Mouse (Mus musculus) splenic B cell, adult 2 months (primary cell): ENCODE measurements around the gene Sorl1.
"Not testable (repeated sequence)": the region's sequence is repeated elsewhere in the genome, so short reads cannot be mapped to it uniquely, and the experiment has no call there.

ENCODE experiments used
- DNase-seq: peaks from one replicate; pipeline ENCODE4 v3.0.0-alpha.2; 2011; ENCODE audit warnings: low read depth, low spot score
- H3K27me3 ChIP-seq: 2 replicates; pipeline ENCODE4 v1.6.1; 2012; ENCODE audit warnings: mild to moderate bottlenecking, low read length, moderate library complexity, mixed read lengths; ENCODE audit not compliant: control insufficient read depth, poor library complexity, insufficient read depth, severe bottlenecking
- H3K36me3 ChIP-seq: 2 replicates; pipeline ENCODE4 v1.6.1; 2012; ENCODE audit warnings: mild to moderate bottlenecking, low read length, moderate library complexity, mixed read lengths; ENCODE audit not compliant: control insufficient read depth, poor library complexity, insufficient read depth, severe bottlenecking

Gene Sorl1

DNA sequence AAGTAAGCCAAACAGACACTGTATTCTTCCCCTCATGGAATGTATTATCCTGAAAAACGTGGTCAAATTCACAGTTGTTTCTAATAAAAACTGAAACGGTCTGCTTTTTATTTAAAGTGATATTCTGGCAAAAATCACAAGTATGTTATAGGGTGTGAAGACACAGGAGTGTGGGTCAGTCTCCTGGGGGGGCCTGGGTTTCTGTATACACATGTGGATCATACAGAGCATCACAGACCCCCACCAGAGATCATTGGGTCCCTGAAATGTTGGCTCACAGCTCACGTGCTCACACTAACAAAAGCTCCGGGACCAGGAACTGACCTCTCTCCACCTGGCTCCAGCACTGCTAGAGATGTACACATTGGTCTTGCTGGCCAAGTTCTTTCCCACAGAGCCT lies 60.7 kb downstream of the Sorl1 start:
- no peaks in the 10 kb centered on the region for H3K27me3 ChIP-seq
- DNase-seq: no peak

DNA sequence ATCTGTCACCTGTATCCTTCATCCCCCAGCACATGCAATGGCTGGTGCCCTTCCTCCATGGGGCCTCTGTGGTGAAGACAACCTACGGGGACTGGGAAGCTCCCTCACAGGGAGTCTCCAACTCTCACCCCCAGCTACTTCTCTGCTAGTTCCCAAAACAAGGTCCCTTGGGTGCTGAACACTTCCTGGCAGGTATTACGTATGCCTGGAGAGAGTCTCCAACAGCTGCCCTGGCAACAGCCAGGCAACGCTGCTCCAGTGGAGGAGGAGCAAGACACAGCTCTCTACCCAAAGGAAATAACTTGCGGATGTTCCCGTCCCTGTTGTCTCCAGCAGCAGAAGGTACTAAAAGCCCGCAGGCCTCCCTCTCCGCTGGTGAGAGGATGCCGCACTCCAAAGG lies 61.8 kb downstream of the Sorl1 start:
- Histone ChIP-seq H3K36me3 (peaks cover 23% of the 10 kb centered on the region), H3K27me3 (no peaks in the 10 kb centered on the region)
- no peak for DNase-seq

More for the DNA sequence above, 60.7 kb downstream of the Sorl1 start:
- peaks cover 28% of the 10 kb centered on the region for H3K36me3 ChIP-seq

DNA sequence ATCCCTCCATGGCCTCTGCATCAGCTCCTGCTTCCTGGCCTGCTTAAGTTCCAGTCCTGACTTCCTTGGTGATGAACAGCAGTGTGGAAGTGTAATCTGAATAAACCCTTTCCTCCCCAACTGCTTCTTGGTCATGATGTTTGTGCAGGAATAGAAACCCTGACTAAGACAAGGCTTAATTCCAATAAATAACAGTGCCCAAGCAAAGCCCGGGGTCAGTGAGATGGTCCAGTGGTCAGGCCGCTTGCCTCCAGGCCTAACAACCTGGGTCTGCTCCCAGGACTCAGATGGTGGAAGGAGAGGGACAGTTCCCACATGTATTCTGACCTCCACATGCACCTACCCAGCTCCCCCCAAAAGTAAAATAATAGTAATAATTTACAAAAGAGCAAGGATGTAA lies 65.1 kb downstream of the Sorl1 start:
- peaks cover 26% of the 10 kb centered on the region for H3K36me3 ChIP-seq
- DNase-seq, H3K27me3 ChIP-seq: not testable (repeated sequence)

DNA sequence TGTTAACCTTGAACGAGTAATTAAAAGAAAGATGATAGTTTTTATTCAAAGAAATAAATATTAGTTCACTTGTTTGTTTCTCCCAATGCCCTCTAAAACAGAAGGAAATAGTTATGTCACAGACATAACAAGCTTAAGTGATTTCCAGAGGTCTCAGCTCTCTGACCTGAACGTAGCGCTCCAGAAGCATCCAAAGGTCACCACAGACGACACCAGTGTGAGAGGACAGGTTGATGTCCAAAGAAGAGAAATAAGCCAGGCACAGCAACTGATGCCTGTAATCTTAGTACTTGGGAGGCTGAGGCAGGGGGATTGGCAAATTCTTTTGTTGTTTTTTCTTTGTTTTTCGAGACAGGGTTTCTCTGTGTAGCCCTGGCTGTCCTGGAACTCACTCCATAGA lies 67.5 kb downstream of the Sorl1 start:
- Histone ChIP-seq H3K27me3 (no peaks in the 10 kb centered on the region), H3K36me3 (peaks cover 22% of the 10 kb centered on the region)
- no peak for DNase-seq

DNA sequence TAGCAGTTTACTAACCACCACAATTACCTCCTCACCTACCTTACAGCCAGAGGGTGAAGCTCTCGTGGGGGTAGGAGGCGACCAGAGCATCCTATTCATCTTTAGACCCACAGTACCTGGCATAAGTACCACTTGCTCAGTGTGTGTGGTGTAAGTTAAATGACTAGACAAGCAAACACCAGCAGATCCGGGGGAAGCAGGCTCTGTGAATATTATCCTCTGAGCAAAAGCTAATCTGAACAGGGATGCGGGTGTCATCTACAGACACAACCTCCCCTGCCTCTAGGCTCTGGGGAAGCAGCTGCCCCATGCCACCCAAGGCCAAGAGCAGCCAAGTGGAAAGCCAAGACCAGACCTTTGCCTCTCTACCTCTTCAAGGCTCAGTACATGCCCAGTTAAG lies 68.7 kb downstream of the Sorl1 start:
- no peak for DNase-seq
- Histone ChIP-seq H3K27me3 (no peaks in the 10 kb centered on the region), H3K36me3 (peaks cover 20% of the 10 kb centered on the region)

DNA sequence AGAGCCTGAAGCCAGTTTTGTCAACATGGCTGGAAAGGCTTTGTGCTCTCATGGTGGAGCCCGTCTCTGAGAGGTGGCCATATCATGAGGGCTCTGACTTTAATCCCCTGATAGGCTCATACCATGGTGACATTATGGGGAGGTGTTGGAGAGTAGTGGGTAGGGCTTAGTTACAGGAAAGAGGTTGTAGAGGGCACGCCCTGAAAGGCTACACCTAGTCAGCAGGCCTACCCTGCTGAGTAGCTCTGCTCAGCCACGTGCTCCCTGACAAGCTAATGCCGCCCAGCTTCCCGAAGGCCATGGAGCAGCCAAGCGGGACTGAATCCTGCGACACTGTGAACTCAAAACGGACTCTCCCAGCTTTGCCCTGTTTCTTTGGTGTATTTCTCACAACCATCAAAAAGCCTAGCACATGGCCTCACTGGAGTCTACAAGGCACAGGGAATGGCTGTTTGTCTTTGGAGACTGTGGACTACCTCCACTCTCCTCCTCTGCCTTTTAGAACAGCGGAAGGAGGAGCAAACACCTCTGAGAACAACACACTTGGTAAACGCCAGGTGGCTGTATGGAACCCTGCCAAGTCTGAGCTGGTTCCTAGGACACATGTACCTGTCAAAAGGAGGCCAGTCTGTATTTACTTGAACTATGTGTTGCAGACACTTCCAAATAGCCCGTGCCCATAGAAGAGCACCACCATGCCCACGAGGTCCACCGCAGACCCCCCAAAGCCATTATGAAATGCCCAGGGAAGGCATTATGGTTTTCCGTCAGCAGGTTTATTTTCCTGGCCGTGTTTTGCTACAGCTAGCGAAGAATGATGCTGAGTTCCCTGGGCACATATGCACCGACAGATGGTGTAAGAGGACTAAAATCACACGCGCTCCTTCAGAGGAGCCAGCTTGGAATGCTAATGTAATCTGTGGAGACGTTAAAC lies 69.5 kb downstream of the Sorl1 start:
- no peak for DNase-seq
- H3K36me3 ChIP-seq: peaks cover 20% of the 10 kb centered on the region
- H3K27me3 ChIP-seq: no peaks in the 10 kb centered on the region

DNA sequence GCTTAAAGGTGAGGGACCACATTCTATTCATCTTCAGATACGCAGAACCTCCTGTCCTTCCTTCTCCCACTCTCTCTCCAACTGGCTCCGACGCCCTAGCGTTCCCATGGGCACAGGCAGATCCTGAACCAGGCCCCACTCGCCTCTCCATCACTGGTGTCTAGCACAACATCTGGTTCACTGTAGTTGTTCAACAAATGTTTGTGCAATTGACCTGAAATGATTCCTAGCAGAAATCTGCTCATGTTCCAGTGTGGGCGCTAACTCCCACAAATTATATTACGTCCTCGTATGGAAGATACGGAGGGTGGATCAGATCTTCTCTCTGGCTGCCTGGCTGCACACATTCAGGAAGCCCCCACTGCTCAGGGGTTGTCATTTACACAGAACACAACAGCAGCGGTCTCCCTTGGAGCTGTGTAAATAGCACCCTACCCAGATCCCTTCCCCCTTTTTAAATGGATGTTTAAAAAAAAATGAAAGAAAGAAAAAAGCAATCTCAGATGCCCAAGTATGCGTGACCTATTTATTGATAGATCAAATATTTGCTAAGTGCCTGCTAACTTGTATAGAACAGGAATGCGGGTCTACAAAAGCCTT lies 70.4 kb downstream of the Sorl1 start:
- DNase-seq: no peak
- Histone ChIP-seq H3K36me3 (peaks cover 20% of the 10 kb centered on the region), H3K27me3 (no peaks in the 10 kb centered on the region)

DNA sequence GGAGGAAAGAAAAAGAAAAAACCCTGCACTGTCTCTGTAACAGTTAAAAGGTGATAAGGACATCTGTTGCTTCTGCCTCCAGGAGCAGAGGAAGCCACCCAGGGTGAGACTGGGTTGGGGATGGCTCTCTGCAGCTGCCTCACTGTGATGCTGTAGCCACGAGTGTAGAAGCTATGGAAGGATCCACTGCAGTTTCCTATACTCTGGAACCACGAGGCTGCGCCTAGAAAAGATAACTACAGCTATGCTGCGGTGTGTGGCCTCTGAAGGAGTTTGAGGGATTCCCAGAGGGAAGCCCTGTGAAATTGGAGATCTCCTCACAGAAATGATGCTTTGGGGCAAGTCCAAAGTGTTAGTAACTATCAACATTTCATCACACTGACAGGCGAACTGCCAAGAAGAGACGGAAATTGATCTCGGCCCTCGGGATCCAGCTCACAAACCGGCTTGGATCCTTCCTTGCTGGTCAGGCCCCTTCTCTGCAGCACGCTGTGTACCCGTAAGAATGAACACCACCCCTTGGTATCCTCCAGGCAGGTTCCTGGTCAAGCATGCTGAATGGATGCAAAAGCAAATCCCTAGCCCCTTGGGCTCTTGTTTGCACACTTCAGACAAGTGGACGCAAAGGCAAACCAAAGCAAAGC lies 71.3 kb downstream of the Sorl1 start:
- no peaks in the 10 kb centered on the region for H3K27me3 ChIP-seq
- peaks cover 20% of the 10 kb centered on the region for H3K36me3 ChIP-seq
- DNase-seq: no peak

DNA sequence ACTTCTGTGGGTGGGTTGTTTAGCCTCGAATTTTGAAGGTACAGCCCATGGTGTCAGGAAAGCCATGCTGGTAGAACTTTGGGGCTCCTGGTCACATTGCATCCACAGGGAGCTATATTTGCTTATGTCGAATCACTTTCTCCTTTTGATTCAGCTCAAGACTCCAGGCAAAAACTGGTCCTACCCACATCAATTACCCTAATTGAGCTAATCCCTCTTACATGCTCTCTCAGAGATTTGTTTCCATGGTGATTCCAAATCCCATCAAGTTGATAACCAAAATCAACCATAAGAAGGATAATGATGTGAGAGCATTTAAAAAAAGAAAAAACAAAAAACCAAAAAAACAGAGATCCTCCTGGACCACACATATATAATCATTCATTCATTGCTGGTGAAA lies 75.6 kb downstream of the Sorl1 start:
- Histone ChIP-seq H3K27me3 (no peaks in the 10 kb centered on the region), H3K36me3 (peaks cover 22% of the 10 kb centered on the region)
- DNase-seq: no peak

DNA sequence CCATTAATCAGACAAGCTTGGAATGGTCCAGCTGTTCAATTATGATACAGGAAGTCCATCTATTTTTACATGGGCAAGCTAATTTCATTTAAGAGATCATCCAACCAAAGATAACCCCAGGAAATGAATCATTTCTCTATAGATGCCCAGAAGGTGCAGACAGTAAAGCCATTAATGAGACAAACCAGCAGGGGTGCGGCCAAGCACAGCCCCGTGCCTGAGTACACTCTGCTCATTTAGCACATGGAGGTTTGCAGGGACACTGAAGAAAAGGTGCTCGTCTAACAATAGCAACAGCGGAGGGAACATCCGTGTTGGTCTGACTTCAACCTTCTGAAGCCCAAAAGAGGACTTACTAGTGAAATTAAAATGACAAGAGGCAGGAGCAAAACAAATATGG lies 76.3 kb downstream of the Sorl1 start:
- peak; percentile 30 for DNase-seq
- H3K36me3 ChIP-seq: peaks cover 17% of the 10 kb centered on the region

DNA sequence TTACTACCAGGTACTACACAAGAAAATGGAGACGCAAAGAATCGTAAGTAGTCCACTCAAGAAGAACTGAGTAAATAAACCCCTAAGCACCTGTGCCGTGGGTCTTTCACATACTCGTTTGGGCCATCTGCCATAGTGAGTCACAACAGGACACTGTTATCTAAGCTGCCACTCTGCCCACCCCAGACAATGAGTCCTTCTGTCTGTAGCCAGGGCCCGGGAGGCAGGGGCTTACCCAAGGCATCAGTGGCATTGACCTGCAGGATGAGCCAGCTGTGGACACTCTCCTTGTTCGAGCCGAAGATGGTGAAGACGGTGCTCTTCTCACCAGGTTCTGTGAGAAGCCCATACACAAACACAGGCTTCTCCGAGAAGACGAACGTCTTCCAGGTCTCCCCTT lies 77.8 kb downstream of the Sorl1 start:
- Histone ChIP-seq H3K36me3 (peaks cover 16% of the 10 kb centered on the region), H3K27me3 (no peaks in the 10 kb centered on the region)
- no peak for DNase-seq

More for the DNA sequence above, 76.3 kb downstream of the Sorl1 start:
- no peaks in the 10 kb centered on the region for H3K27me3 ChIP-seq

DNA sequence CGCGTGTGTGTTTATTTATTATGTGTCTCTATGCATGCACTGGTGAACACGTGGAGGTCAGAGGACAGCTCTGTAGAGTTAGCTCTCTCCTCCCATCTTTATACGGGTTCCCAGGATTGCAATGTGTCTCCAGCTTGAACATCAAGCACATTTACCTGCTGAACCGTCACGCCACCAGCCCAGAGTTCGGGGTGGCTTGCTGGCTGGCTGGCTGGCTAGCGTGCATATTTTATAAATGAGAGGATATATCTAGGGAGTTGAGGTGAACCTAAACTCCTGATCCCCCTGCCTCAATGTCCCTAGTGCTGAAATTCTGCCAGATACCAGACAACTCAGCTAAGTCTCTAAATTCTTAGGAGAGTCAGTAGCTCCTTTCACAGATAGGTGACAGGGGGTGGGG lies 79.4 kb downstream of the Sorl1 start:
- no peak for DNase-seq
- no peaks in the 10 kb centered on the region for H3K27me3 ChIP-seq
- H3K36me3 ChIP-seq: peaks cover 16% of the 10 kb centered on the region

DNA sequence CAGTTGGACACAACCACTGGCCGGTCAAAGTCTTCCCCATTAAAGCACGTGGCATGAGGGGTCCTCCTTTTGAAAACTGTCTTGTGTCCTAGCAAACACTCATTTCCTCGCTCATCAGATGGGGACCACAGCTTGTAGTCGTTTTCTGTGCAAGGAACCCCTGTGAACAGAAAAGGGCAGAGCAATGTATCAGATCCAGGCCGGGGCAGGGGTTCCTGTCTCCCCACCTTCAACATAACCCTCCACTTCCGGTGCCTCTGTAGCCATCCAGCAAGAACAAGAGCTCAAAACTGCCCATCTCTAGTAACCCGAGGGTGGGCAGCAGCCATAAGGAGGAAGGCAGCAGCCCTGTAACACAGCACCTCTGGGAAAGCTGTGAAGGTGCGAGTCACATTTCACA lies 80.2 kb downstream of the Sorl1 start:
- DNase-seq: no peak
- Histone ChIP-seq H3K27me3 (no peaks in the 10 kb centered on the region), H3K36me3 (peaks cover 16% of the 10 kb centered on the region)

DNA sequence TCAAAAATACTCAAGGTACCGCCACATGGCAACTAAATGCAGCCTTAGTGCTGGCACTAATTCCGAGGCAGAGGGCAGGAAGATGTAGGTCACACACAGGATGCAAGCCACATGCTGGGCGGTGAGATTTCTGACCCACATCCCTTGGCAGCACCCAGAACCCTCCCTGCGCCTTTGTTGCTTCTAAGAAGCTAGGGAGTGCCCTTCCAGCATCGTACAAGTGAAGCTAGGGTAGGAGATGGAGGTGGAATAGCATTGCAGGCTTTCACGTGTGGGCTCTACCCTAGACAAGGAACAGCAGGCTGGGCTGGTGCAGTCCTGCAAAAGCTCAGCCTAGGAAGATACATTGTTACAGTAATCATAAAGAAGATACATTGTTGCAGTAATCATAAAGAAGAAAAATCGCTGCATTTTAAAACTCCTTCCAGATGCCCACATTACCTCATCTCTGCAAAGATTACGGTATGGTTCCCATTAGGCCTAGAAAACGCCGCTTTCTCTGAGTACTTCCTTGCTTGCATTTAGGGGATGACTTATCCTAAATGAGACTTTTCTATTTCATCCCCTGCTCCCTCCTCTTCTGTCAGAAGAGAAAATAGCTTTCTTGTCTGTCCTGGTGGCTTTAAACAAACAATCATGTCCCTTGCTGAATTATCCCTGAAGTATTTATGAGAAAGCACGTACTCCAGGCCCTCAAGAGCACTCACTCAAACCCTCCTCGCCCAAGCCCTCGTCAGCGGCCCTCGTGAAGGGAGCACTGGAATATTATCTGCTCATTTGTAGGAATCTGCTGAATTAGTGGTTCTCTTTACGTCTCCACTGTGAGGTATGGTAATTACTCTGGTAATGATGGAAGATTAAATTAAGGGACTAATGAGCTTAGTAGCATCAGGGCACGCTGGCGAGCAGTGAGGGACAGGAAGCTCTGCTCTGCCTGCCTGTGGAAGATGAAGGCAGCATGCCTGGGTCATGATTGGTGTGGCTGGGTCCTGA lies 84.8 kb downstream of the Sorl1 start:
- H3K27me3 ChIP-seq: no peaks in the 10 kb centered on the region
- peaks cover 18% of the 10 kb centered on the region for H3K36me3 ChIP-seq
- DNase-seq: no peak
